In the genomic region with DNA sequence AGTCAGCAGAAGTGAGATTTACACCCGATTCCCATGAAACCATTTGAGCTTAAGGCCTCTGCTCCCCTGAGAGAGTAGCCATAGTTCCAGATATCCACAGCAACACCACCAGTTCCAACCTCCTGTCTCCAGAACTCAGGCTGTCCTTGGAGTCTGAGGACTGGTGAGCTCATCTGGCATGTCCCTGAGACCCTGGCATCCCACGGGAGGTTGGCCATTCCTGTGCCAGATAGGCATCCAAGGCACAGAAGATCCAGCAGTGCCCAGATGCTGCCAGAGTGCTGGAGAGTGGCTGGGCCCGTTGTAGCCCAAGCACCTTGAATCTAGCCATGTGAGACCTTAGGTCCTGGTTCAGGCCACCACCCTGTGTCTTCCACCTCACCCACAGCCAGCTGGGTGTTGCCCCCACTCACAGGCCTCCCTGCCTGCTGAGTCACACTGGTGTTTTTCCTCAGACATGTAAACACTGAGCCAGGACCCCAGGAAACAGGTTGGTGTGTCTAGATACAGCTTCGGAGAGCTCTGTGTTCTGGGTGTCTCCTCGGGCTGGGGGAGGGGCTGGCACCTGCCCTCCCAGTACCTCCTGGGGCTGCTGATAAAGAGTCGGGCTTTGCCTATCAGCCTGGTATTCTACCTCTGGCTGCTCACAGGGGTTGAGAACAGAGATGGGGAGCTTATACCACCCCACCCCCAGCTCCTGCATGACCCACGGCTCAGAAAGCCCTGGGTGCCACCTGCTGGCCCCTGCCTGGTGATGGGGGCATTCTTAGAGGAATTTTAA, we compare ENCODE assay signal across 10 mouse cellular contexts. TPM values are rescaled to one million over a fixed set of nuclear protein-coding genes. Genes with fewer than 3 reads are reported as not detected.
DNase-seq lines count a peak whose midpoint lies in the region; ATAC-seq lines count a peak whose summit lies in the region.
"Had no signal": no experiment of that assay in that cellular context is flagged by ENCODE, and none has a peak within 500 bp of the region (broad histone marks: within the 10 kb centered on the region; RNA-seq: fewer than 3 reads in every experiment).

No protein-coding gene starts in this region.

- no peaks in the 10 kb centered on the region for H3K27me3 ChIP-seq in hindbrain, embryonic 10.5 days (ENCODE audit: insufficient read depth, poor library complexity, severe bottlenecking)
- no peaks in the 10 kb centered on the region for H3K27me3 ChIP-seq in hindbrain, embryonic 16.5 days (replicated peaks; ENCODE audit: control insufficient read depth, insufficient read depth, low read length)
- no peaks in the 10 kb centered on the region for H3K27me3 ChIP-seq in intestine, embryonic 16.5 days (replicated peaks; ENCODE audit: control insufficient read depth, insufficient read depth, low read length)

- DNase-seq in hindbrain, embryonic 10.5 days (ENCODE audit: low spot score), result no peak
- DNase-seq in MEL-GATA-1-ER (ENCODE audit: extremely low read depth, low read depth), result peak; percentile 73
- DNase-seq in spleen, postnatal 14 days (ENCODE audit: low spot score in 2 of 2), result peak; percentile 68 to 73
- no peak for DNase-seq in layer of hippocampus, postnatal 14 days (ENCODE audit: low spot score in 2 of 2)
- no peak for DNase-seq in urinary bladder, adult 2 months (ENCODE audit: low spot score)
- DNase-seq in cerebellum, adult 11-12 months, result no peak
- DNase-seq: heart, adult 2 months had no signal

- H3K9me3 ChIP-seq in hindbrain, embryonic 10.5 days, result no peaks in the 10 kb centered on the region
- H3K9me3 ChIP-seq in hindbrain, embryonic 16.5 days (ENCODE audit: control insufficient read depth, low read length), result no peaks in the 10 kb centered on the region
- no peaks in the 10 kb centered on the region for H3K9me3 ChIP-seq in intestine, embryonic 16.5 days (ENCODE audit: control insufficient read depth, low read length)

- peaks cover 37% of the 10 kb centered on the region for H3K36me3 ChIP-seq in hindbrain, embryonic 10.5 days
- H3K36me3 ChIP-seq in hindbrain, embryonic 16.5 days (ENCODE audit: control insufficient read depth, insufficient read depth, low read length), result peaks cover 3% of the 10 kb centered on the region; the same call in 1 of the 2 replicates
- H3K36me3 ChIP-seq in intestine, embryonic 16.5 days (ENCODE audit: control insufficient read depth, insufficient read depth, low read length), result no peaks in the 10 kb centered on the region; the same call in 1 of the 2 replicates

- ATAC-seq in hindbrain, embryonic 16.5 days, result no peak
- ATAC-seq in intestine, embryonic 16.5 days, result peak; percentile 73

- 72% methylated on average over 7 of the region's 7 CpGs for WGBS in hindbrain, embryonic 10.5 days
- WGBS in hindbrain, embryonic 16.5 days, result 70% methylated on average over 7 of the region's 7 CpGs
- WGBS in intestine, embryonic 16.5 days, result 70% methylated on average over 7 of the region's 7 CpGs

- H3K4me3 ChIP-seq in hindbrain, embryonic 10.5 days, result no peak overlapping the region
- no peak overlapping the region for H3K4me3 ChIP-seq in hindbrain, embryonic 16.5 days (ENCODE audit: low read length)
- H3K4me3 ChIP-seq in intestine, embryonic 16.5 days (ENCODE audit: low read length), result no peak overlapping the region
- H3K4me3 ChIP-seq: heart, adult 2 months; left cerebral cortex, adult 2 months had no signal

- no peak overlapping the region for H3K9ac ChIP-seq in hindbrain, embryonic 16.5 days (ENCODE audit: low read depth, low read length)
- H3K9ac ChIP-seq in intestine, embryonic 16.5 days (ENCODE audit: low read depth, low read length), result peak overlapping the region; percentile 18; the same call in 1 of the 2 replicates

- peaks cover 17% of the 10 kb centered on the region for H3K4me1 ChIP-seq in hindbrain, embryonic 10.5 days (replicated peaks)
- no peaks in the 10 kb centered on the region; the same call in 1 of the 2 replicates for H3K4me1 ChIP-seq in hindbrain, embryonic 16.5 days (ENCODE audit: control insufficient read depth, insufficient read depth, low read depth, low read length)
- peaks cover 4% of the 10 kb centered on the region; the same call in 1 of the 2 replicates for H3K4me1 ChIP-seq in intestine, embryonic 16.5 days (ENCODE audit: control insufficient read depth, insufficient read depth, low read length)

- peak overlapping the region; percentile 1; the same call in 1 of the 2 replicates for H3K27ac ChIP-seq in hindbrain, embryonic 10.5 days
- no peak overlapping the region for H3K27ac ChIP-seq in hindbrain, embryonic 16.5 days (ENCODE audit: low read depth, low read length)
- no peak overlapping the region for H3K27ac ChIP-seq in intestine, embryonic 16.5 days (ENCODE audit: low read length)
- H3K27ac ChIP-seq: heart, adult 2 months; left cerebral cortex, adult 2 months had no signal

- no peak overlapping the region for H3K4me2 ChIP-seq in hindbrain, embryonic 16.5 days (ENCODE audit: low read length)
- no peak overlapping the region for H3K4me2 ChIP-seq in intestine, embryonic 16.5 days (ENCODE audit: low read depth, low read length)

RNA-seq across cellular contexts. Expression of gene Rbm38, which starts 17.7 kb away (rescaled TPM):
- 92.3 and 95.9 TPM in 2 replicates for polyA plus RNA-seq in hindbrain, embryonic 10.5 days (2016; fragmentation: Nextera tagmentation; extraction: Ambion mirVana)
- 10.0 and 15.4 TPM in 2 replicates for polyA plus RNA-seq in hindbrain, embryonic 16.5 days (2015; fragmentation: Nextera tagmentation; extraction: Ambion mirVana)
- 62.6 and 64.6 TPM in 2 replicates for polyA plus RNA-seq in intestine, embryonic 16.5 days (2015; fragmentation: Nextera tagmentation; extraction: Ambion mirVana)
- 1 to 10 TPM; 4.1 to 6.6 TPM for total RNA-seq in layer of hippocampus, postnatal 14 days (2021)
- 72.9 and 109 TPM in 2 replicates for polyA plus RNA-seq in urinary bladder, adult 2 months (2012; rRNA removed)

RNA-seq across cellular contexts. Expression of gene Rae1, which starts 38.1 kb away (rescaled TPM):
- 158 and 162 TPM in 2 replicates for polyA plus RNA-seq in hindbrain, embryonic 10.5 days (2016; fragmentation: Nextera tagmentation; extraction: Ambion mirVana)
- polyA plus RNA-seq in hindbrain, embryonic 16.5 days (2015; fragmentation: Nextera tagmentation; extraction: Ambion mirVana), result 106 and 116 TPM in 2 replicates
- polyA plus RNA-seq in intestine, embryonic 16.5 days (2015; fragmentation: Nextera tagmentation; extraction: Ambion mirVana), result 110 and 117 TPM in 2 replicates
- total RNA-seq in layer of hippocampus, postnatal 14 days (2021), result 10 to 100 TPM; 71.8 to 75.5 TPM
- polyA plus RNA-seq in urinary bladder, adult 2 months (2012; rRNA removed), result 51.7 and 64.4 TPM in 2 replicates

Comparison
In these comparisons a context has a peak if more than half of its experiments do, and no peak if none do; other contexts are left out.
1. DNase-seq: peak in MEL-GATA-1-ER (single experiment) and spleen, postnatal 14 days (2 of 2); none in hindbrain, embryonic 10.5 days (single experiment), layer of hippocampus, postnatal 14 days (0 of 2), urinary bladder, adult 2 months (single experiment) and cerebellum, adult 11-12 months (single experiment).